Mouse (Mus musculus): ENCODE results near the gene 1190002N15Rik.

- TF ChIP-seq POLR2A (IDR thresholded peaks at IDR 0.05; ENCODE audit: borderline replicate concordance, low read depth, low read length) = no peak
- no peak for TF ChIP-seq CTCF (IDR thresholded peaks at IDR 0.05; ENCODE audit: low read depth, low read length)
These were observed 4.2 kb downstream of the 1190002N15Rik start for GRCm38 (mm10) chr9:94533641-94534040.
